Mouse (Mus musculus): Measurements from ENCODE around the gene Cgnl1. TPM values are rescaled to one million over a fixed set of nuclear protein-coding genes. Genes with fewer than 3 reads are reported as not detected.
A peak's percentile ranks its signal among the peaks of the same experiment; 100 is the strongest.

The Cgnl1 gene
- total RNA-seq, 2 experiments from 2014 or later = 4.0 to 7.6 TPM

GRCm38 (mm10) chr9:71592577-71593285, 178.7 kb downstream of the Cgnl1 start:
- intact Hi-C loops (cut with DNase I) = no loop called here
- DNase-seq = no peak

GRCm38 (mm10) chr9:71591938-71592548, 179.4 kb downstream of the Cgnl1 start, which contains the start of gene Myzap:
TSS of gene Myzap (minus strand) at chr9:71592360.
- intact Hi-C loops (cut with DNase I) = no loop called here
- DNase-seq = peak; percentile 88 to 93

- DNase-seq = no peak
- intact Hi-C loops (cut with DNase I) = no loop called here
Observed at GRCm38 (mm10) chr9:71591106-71591505, 180.3 kb downstream of the Cgnl1 start.

- DNase-seq = no peak
- intact Hi-C loops (cut with DNase I) = no loop called here
Observed at GRCm38 (mm10) chr9:71589771-71590170, 181.6 kb downstream of the Cgnl1 start.

GRCm38 (mm10) chr9:71588930-71589592, 182.3 kb downstream of the Cgnl1 start:
- DNase-seq = no peak
- intact Hi-C loops (cut with DNase I) = no loop called here

- no peak for DNase-seq
- intact Hi-C loops (cut with DNase I) = no loop called here
Observed at GRCm38 (mm10) chr9:71586408-71586807, 185.0 kb downstream of the Cgnl1 start.

GRCm38 (mm10) chr9:71582771-71583170, 188.6 kb downstream of the Cgnl1 start:
- intact Hi-C loops (cut with DNase I) = no loop called here

GRCm38 (mm10) chr9:71578896-71579564, 192.4 kb downstream of the Cgnl1 start:
- DNase-seq = no peak
- intact Hi-C loops (cut with DNase I) = loop anchor here (5.0 kb wide), 1 partner anchor 33 kb away; no protein-coding TSS in a partner anchor

More at GRCm38 (mm10) chr9:71582771-71583170, 188.6 kb downstream of the Cgnl1 start:
- DNase-seq = no peak

Other genes starting within 250 kb of the Cgnl1 start
- 1 to 10 TPM; 4.5 to 4.9 TPM for gene Myzap, start 179.2 kb downstream of the Cgnl1 start, total RNA-seq (2021)